In the genomic region with DNA sequence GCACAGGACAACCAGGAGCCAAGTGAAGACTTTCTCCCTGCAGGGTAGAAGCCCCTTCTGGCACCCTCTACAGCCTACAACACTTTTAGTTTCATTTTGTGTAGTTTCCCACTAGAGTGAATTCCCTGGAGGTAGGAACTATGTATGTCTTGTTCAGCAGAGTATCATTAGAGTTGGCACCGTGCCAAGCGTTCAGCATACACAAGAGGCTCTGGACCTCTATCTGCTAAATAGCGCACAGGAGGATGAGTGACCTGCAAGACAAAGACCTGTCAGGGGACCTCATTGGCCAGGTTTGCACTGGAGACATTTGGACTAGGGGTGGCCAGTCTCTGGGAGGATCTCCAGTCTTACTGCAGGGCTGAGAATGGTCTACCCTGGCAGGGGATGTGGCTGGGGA, we compare ENCODE assay signal across 12 mouse cellular contexts. TPM values are rescaled to one million over a fixed set of nuclear protein-coding genes. Genes with fewer than 3 reads are reported as not detected.
A peak's percentile ranks its signal among the peaks of the same experiment; 100 is the strongest.
DNase-seq lines count a peak whose midpoint lies in the region; ATAC-seq and TF ChIP-seq lines count a peak whose summit lies in the region.
"Had no signal": no experiment of that assay in that cellular context is flagged by ENCODE, and none has a peak within 500 bp of the region (broad histone marks: within the 10 kb centered on the region; RNA-seq: fewer than 3 reads in every experiment).

No protein-coding gene starts in this region.

- no peak for TF ChIP-seq POLR2A in brain, embryonic 14.5 days (IDR thresholded peaks at IDR 0.05; ENCODE audit: borderline replicate concordance, extremely low read depth, insufficient read depth, insufficient read length, poor library complexity, severe bottlenecking)

- peaks cover 29% of the 10 kb centered on the region for H3K36me3 ChIP-seq in heart, embryonic 12.5 days
- peaks cover 26% of the 10 kb centered on the region for H3K36me3 ChIP-seq in lung, postnatal 0 days (ENCODE audit: insufficient read depth, low read length)

- DNase-seq in heart, adult 8-10 months (ENCODE audit: low spot score) = no peak
- peak; percentile 41 for DNase-seq in lung, postnatal 0 days (ENCODE audit: low spot score)
- DNase-seq in lung, postnatal 36 days = no peak
- DNase-seq in brain, embryonic 14.5 days (ENCODE audit: low read depth) = peak; percentile 56
- no peak for DNase-seq in cerebellum, adult 18-20 months
- DNase-seq in layer of hippocampus, adult 2 months (ENCODE audit: low spot score in 2 of 2) = no peak
- DNase-seq: right cerebral cortex, postnatal 14 days had no signal

- peak overlapping the region; percentile 67 for H3K27ac ChIP-seq in heart, embryonic 12.5 days (ENCODE audit: poor library complexity, severe bottlenecking)
- H3K27ac ChIP-seq in lung, postnatal 0 days (ENCODE audit: low read length) = no peak overlapping the region
- H3K27ac ChIP-seq in layer of hippocampus, adult 2 months = no peak overlapping the region

- no peaks in the 10 kb centered on the region for H3K27me3 ChIP-seq in heart, embryonic 12.5 days (replicated peaks)
- no peaks in the 10 kb centered on the region for H3K27me3 ChIP-seq in lung, postnatal 0 days (replicated peaks; ENCODE audit: insufficient read depth, low read length)

- ATAC-seq in heart, embryonic 12.5 days (ENCODE audit: insufficient number of reproducible peaks, low FRiP score) = no peak; the same call in 1 of the 2 replicates
- ATAC-seq in lung, postnatal 0 days = no peak
- ATAC-seq in megakaryocyte progenitor cell, adult 5-6 weeks (replicated peaks; ENCODE audit: poor library complexity) = 0 out of 2 replicates have a peak, but pooled peaks have one; percentile 8

- no peaks in the 10 kb centered on the region for H3K9me3 ChIP-seq in heart, embryonic 12.5 days (replicated peaks)
- H3K9me3 ChIP-seq in lung, postnatal 0 days (ENCODE audit: low read length) = no peaks in the 10 kb centered on the region

- H3K4me1 ChIP-seq in heart, embryonic 12.5 days (replicated peaks) = peaks cover 36% of the 10 kb centered on the region
- no peaks in the 10 kb centered on the region for H3K4me1 ChIP-seq in lung, postnatal 0 days (ENCODE audit: insufficient read depth, low read depth, low read length)

- no peak overlapping the region for H3K4me2 ChIP-seq in heart, embryonic 12.5 days
- H3K4me2 ChIP-seq in lung, postnatal 0 days (replicated peaks; ENCODE audit: low read depth, low read length) = no peak overlapping the region

- no peak overlapping the region for H3K4me3 ChIP-seq in heart, embryonic 12.5 days
- H3K4me3 ChIP-seq in lung, postnatal 0 days (ENCODE audit: low read depth, low read length) = no peak overlapping the region
- H3K4me3 ChIP-seq in layer of hippocampus, adult 2 months = no peak overlapping the region

- no peak overlapping the region for H3K9ac ChIP-seq in heart, embryonic 12.5 days
- H3K9ac ChIP-seq in lung, postnatal 0 days (replicated peaks; ENCODE audit: low read depth) = no peak overlapping the region

- TF ChIP-seq EP300 in lung, postnatal 0 days (IDR thresholded peaks at IDR 0.05) = no peak

- 66% methylated on average over 3 of the region's 3 CpGs for WGBS in heart, embryonic 12.5 days
- WGBS in lung, postnatal 0 days = 49% methylated on average over 3 of the region's 3 CpGs

- TF ChIP-seq CTCF in lung, postnatal 0 days (IDR thresholded peaks at IDR 0.05) = no peak
- no peak for TF ChIP-seq CTCF in brain, embryonic 14.5 days (IDR thresholded peaks at IDR 0.05; ENCODE audit: borderline replicate concordance, extremely low read depth, insufficient read depth, insufficient read length)
- no peak for TF ChIP-seq CTCF in layer of hippocampus, adult 2 months (conservative IDR thresholded peaks at IDR 0.05)

RNA-seq across cellular contexts. Expression of a gene that starts 16.3 kb away (rescaled TPM):
- polyA plus RNA-seq in heart, embryonic 12.5 days (2016; fragmentation: Nextera tagmentation; extraction: Ambion mirVana) = 21.1 and 22.1 TPM in 2 replicates
- 10 to 100 TPM in 2 of 4 experiments, 1 to 10 TPM in 2; 9.1 to 12.5 (median 10.4) TPM for total RNA-seq in heart, adult 8-10 months (2022)
- polyA plus RNA-seq in lung, postnatal 0 days (2015; fragmentation: Nextera tagmentation; extraction: Ambion mirVana) = 16.0 and 22.4 TPM in 2 replicates
- 34.2 and 44.1 TPM in 2 replicates for polyA plus RNA-seq in brain, embryonic 14.5 days (2012; rRNA removed)
- 14.7 and 19.1 TPM in 2 replicates for total RNA-seq in megakaryocyte progenitor cell, adult 5-6 weeks (2015)
- 32.1 and 33.4 TPM in 2 replicates for total RNA-seq in megakaryocyte progenitor cell, adult 5-6 weeks (2017)
- total RNA-seq in layer of hippocampus, adult 2 months (2021) = 10 to 100 TPM; 20.5 to 26.2 TPM

RNA-seq across cellular contexts. Expression of a gene that starts 19.1 kb away (rescaled TPM):
- polyA plus RNA-seq in heart, embryonic 12.5 days (2016; fragmentation: Nextera tagmentation; extraction: Ambion mirVana) = 533 and 538 TPM in 2 replicates
- total RNA-seq in heart, adult 8-10 months (2022) = 10 to 100 TPM; 74.4 to 82.2 (median 75.2) TPM
- polyA plus RNA-seq in lung, postnatal 0 days (2015; fragmentation: Nextera tagmentation; extraction: Ambion mirVana) = 195 and 214 TPM in 2 replicates
- 59.7 and 68.5 TPM in 2 replicates for polyA plus RNA-seq in brain, embryonic 14.5 days (2012; rRNA removed)
- 95.3 and 100 TPM in 2 replicates for total RNA-seq in megakaryocyte progenitor cell, adult 5-6 weeks (2015)
- total RNA-seq in megakaryocyte progenitor cell, adult 5-6 weeks (2017) = 51.4 and 53.8 TPM in 2 replicates
- total RNA-seq in layer of hippocampus, adult 2 months (2021) = 10 to 100 TPM; 33.9 to 41.8 TPM

RNA-seq across cellular contexts. Expression of a gene that starts 48.6 kb away (rescaled TPM):
- polyA plus RNA-seq in heart, embryonic 12.5 days (2016; fragmentation: Nextera tagmentation; extraction: Ambion mirVana) = 1.0 and 1.2 TPM in 2 replicates
- total RNA-seq in heart, adult 8-10 months (2022) = not detected
- polyA plus RNA-seq in lung, postnatal 0 days (2015; fragmentation: Nextera tagmentation; extraction: Ambion mirVana) = 0.15 and 0.44 TPM in 2 replicates
- polyA plus RNA-seq in brain, embryonic 14.5 days (2012; rRNA removed) = 0.41 and 0.53 TPM in 2 replicates
- 0.12 and 0.27 TPM in 2 replicates for total RNA-seq in megakaryocyte progenitor cell, adult 5-6 weeks (2015)
- 0.33 and 0.95 TPM in 2 replicates for total RNA-seq in megakaryocyte progenitor cell, adult 5-6 weeks (2017)
- not detected for total RNA-seq in layer of hippocampus, adult 2 months (2021)
- total RNA-seq: adrenal gland, adult 18-20 months; left cerebral cortex, adult 8-10 months had no signal

RNA-seq across cellular contexts. Expression of a gene that starts 49.4 kb away (rescaled TPM):
- 0.85 and 1.1 TPM in 2 replicates for polyA plus RNA-seq in heart, embryonic 12.5 days (2016; fragmentation: Nextera tagmentation; extraction: Ambion mirVana)
- 1 to 10 TPM in 3 of 4 experiments, under 1 TPM in 1; 0.50 to 2.1 (median 1.2) TPM for total RNA-seq in heart, adult 8-10 months (2022)
- 2.8 and 3.3 TPM in 2 replicates for polyA plus RNA-seq in lung, postnatal 0 days (2015; fragmentation: Nextera tagmentation; extraction: Ambion mirVana)
- polyA plus RNA-seq in brain, embryonic 14.5 days (2012; rRNA removed) = 0.42 and 0.85 TPM in 2 replicates
- 1.6 and 2.3 TPM in 2 replicates for total RNA-seq in megakaryocyte progenitor cell, adult 5-6 weeks (2015)
- 0.29 and 0.71 TPM in 2 replicates for total RNA-seq in megakaryocyte progenitor cell, adult 5-6 weeks (2017)
- total RNA-seq in layer of hippocampus, adult 2 months (2021) = under 1 TPM; 0.44 to 0.74 TPM
- polyA plus RNA-seq: neural tube, embryonic 14.5 days had no signal

Comparison
In these comparisons a context has a peak if more than half of its experiments do, and no peak if none do; other contexts are left out.
1. DNase-seq: peak in lung, postnatal 0 days (single experiment) and brain, embryonic 14.5 days (single experiment); none in heart, adult 8-10 months (single experiment), lung, postnatal 36 days (single experiment), cerebellum, adult 18-20 months (0 of 2) and layer of hippocampus, adult 2 months (0 of 2).